Mouse (Mus musculus) intestine, postnatal 0 days (tissue): Measurements from ENCODE around the gene Ptcd2. TPM values are rescaled to one million over a fixed set of nuclear protein-coding genes. Genes with fewer than 3 reads are reported as not detected.

ENCODE experiments used
- ATAC-seq: fragments of 200-750 bp; cut with Nextera tagmentation; 2 replicates; pipeline ENCODE4 v1.8.0; 2017; ENCODE audit warnings: mild to moderate bottlenecking, moderate TSS enrichment, moderate library complexity
- H3K27ac ChIP-seq: fragments of 300-500 bp; sonication (generic); 2 replicates; pipeline ENCODE4 v1.5.1; 2014; ENCODE audit warnings: mild to moderate bottlenecking, low read depth, low read length, moderate library complexity
- H3K27me3 ChIP-seq: fragments of 300-500 bp; sonication (generic); replicated peaks from 2 replicates; pipeline ENCODE4 v1.6.1; 2014; ENCODE audit warnings: low read length, mixed read lengths; ENCODE audit not compliant: control insufficient read depth, insufficient read depth
- H3K36me3 ChIP-seq: fragments of 300-500 bp; sonication (generic); 2 replicates; pipeline ENCODE4 v1.6.1; 2014; ENCODE audit warnings: mild to moderate bottlenecking, moderate library complexity; ENCODE audit not compliant: control insufficient read depth, insufficient read depth
- H3K4me1 ChIP-seq: fragments of 300-500 bp; sonication (generic); replicated peaks from 2 replicates; pipeline ENCODE4 v1.6.1; 2014; ENCODE audit warnings: antibody characterized with exemption, low read length, mixed read lengths; ENCODE audit not compliant: control insufficient read depth, insufficient read depth
- H3K4me2 ChIP-seq: fragments of 300-500 bp; sonication (generic); replicated peaks from 2 replicates; pipeline ENCODE4 v1.6.1; 2014; ENCODE audit warnings: low read depth, mild to moderate bottlenecking, moderate library complexity
- H3K4me3 ChIP-seq: fragments of 300-500 bp; sonication (generic); 2 replicates; pipeline ENCODE4 v1.5.1; 2014; ENCODE audit warnings: low read depth, low read length
- H3K9ac ChIP-seq: fragments of 300-500 bp; sonication (generic); 2 replicates; pipeline ENCODE4 v1.6.1; 2014; ENCODE audit warnings: mild to moderate bottlenecking, low read depth, low read length
- H3K9me3 ChIP-seq: fragments of 300-500 bp; sonication (generic); 2 replicates; pipeline ENCODE4 v1.6.1; 2016; ENCODE audit warnings: mixed run types; ENCODE audit not compliant: control insufficient read depth
- CTCF ChIP-seq: sonication (generic); IDR thresholded peaks from 2 replicates; pipeline ENCODE4 v1.5.1; 2016; ENCODE audit warnings: low read depth, mild to moderate bottlenecking, control low read depth, antibody characterized with exemption, moderate library complexity
- WGBS: fragments of 180-500 bp; shearing (Covaris S2); extraction: QIAGEN DNeasy Blood & Tissue Kit; methylation state at CpG from one replicate; pipeline ENCODE4 v1.1.7; 2014; 5-methylcytosine and 5-hydroxymethylcytosine counted together
- polyA plus RNA-seq: library from polyadenylated mRNA; unstranded; fragments of >200 nt; fragmentation: Nextera tagmentation; extraction: Ambion mirVana; gene quantifications from 2 replicates; pipeline ENCODE4 v1.2.1, GENCODE M21; 2015

Gene Ptcd2
- polyA plus RNA-seq, 1 experiment from 2014 or later: 28.5 TPM

DNA sequence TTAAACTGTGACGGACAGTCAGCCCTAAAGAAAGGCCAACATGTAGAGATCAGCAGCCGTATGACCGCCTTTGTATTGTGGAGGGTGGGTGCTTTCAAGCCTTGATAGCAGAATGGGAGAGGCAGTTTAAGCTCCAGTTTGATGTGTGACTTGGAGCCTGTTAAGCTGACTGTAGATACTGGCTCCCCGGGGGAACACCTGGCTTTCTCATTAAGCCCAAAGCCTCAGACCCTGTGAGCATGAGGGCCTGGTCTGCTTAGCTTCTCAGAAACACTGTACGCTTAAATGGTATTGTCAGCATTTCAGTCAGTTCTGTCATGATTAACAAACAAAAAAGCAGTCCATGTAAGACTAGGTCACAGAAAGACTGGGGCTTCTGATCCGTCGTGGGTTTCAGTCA is 29.2 kb upstream of the Ptcd2 start:
- no peaks in the 10 kb centered on the region for H3K4me1 ChIP-seq
- no peak overlapping the region for H3K4me3 ChIP-seq
- no peak overlapping the region for H3K9ac ChIP-seq
- H3K36me3 ChIP-seq: peaks cover 2% of the 10 kb centered on the region; the same call in 1 of the 2 replicates
- no peak overlapping the region for H3K4me2 ChIP-seq
- TF ChIP-seq CTCF: no peak
- WGBS: 70% methylated on average over 7 of the region's 7 CpGs
- H3K27me3 ChIP-seq: no peaks in the 10 kb centered on the region
- no peak overlapping the region; the same call in 1 of the 2 replicates for H3K27ac ChIP-seq
- no peaks in the 10 kb centered on the region for H3K9me3 ChIP-seq
- no peak for ATAC-seq

DNA sequence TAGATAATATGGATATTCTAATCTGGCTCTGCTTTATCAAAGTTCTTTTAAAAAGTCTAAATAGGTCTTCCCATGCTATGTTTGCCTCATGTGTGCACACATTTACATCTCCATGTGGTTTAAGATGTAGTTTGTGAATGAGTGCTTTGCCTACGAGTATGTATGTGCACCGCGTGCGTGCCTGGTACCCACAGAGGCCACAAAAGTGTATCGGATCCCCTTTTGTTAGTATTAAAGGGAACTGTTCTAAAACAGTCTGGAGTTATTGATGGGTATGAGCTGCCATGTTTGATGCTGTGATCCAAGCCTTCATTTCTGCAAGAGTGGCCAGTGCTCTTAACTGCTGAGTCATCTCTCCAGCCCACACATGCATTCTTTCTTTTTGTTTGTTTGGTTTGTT is 26.8 kb upstream of the Ptcd2 start:
- no peak for ATAC-seq
- no peak for TF ChIP-seq CTCF

DNA sequence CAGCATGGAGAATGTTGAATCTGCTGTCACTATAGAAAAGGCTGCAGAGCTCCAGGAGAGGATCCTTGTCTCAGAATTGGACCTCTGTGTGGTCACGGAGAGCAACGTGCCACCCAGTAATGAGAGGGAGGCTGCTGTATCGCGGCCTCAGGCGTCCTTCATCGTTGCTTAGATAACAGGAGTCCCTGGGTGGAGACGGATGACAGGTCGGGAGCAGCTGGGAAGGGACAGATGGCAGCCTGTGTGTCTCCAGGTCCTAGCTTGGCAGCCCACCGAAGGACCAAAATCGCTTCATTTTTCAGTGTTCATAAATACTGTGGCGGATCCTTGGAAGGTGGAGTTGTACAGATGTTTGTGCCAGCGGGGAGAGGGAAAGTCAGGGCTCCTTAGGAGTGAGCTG is 24.6 kb upstream of the Ptcd2 start:
- peaks cover 10% of the 10 kb centered on the region for H3K36me3 ChIP-seq
- H3K27me3 ChIP-seq: no peaks in the 10 kb centered on the region
- no peak for ATAC-seq

More for the DNA sequence above, 26.8 kb upstream of the Ptcd2 start:
- Histone ChIP-seq H3K36me3 (peaks cover 8% of the 10 kb centered on the region), H3K4me2 (no peak overlapping the region), H3K27ac (no peak overlapping the region), H3K27me3 (no peaks in the 10 kb centered on the region), H3K4me1 (no peaks in the 10 kb centered on the region), H3K9ac (no peak overlapping the region), H3K9me3 (no peaks in the 10 kb centered on the region), H3K4me3 (no peak overlapping the region)
- WGBS: 88% methylated on average over 5 of the region's 5 CpGs

DNA sequence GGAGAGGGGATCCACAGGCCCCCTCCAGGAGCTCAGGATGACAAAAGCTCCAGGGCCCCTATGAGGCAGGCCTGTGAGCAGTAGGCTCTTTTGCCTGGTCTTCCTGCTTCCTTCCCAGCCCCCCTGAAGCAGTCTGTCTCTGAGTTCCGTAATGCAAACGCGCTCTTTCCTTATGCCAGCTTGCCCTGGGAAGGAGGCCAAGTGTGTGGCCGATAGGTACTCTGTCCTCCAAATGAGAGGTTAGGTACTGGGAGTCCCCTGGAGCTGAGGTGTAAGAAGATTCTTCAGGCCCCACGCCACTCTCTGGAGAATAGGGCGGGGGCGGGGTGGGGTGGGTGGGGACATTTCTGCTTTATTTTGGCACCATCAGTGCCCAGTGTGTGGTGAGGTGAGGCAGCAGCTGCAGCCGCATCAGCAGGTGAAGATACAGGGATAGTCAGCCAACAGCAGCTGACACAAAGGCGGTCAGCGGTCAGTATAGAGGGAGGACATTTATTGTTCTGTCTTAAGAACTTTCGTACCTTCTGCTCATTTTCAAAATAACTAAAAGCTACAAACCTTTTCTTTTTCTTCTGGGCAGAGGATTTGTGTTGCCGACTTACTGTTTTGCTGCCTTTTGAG is 23.2 kb upstream of the Ptcd2 start:
- no peak for ATAC-seq
- no peak for TF ChIP-seq CTCF
- H3K27ac ChIP-seq: no peak overlapping the region
- no peaks in the 10 kb centered on the region for H3K4me1 ChIP-seq
- no peak overlapping the region for H3K4me2 ChIP-seq
- H3K9ac ChIP-seq: no peak overlapping the region
- H3K27me3 ChIP-seq: no peaks in the 10 kb centered on the region
- H3K36me3 ChIP-seq: peaks cover 16% of the 10 kb centered on the region
- H3K9me3 ChIP-seq: no peaks in the 10 kb centered on the region
- 88% methylated on average over 12 of the region's 12 CpGs for WGBS
- no peak overlapping the region for H3K4me3 ChIP-seq

More for the DNA sequence above, 24.6 kb upstream of the Ptcd2 start:
- no peak overlapping the region for H3K27ac ChIP-seq
- H3K9me3 ChIP-seq: no peaks in the 10 kb centered on the region
- no peak overlapping the region for H3K9ac ChIP-seq
- H3K4me1 ChIP-seq: no peaks in the 10 kb centered on the region
- 79% methylated on average over 12 of the region's 12 CpGs for WGBS
- no peak overlapping the region for H3K4me3 ChIP-seq
- TF ChIP-seq CTCF: no peak
- no peak overlapping the region for H3K4me2 ChIP-seq

DNA sequence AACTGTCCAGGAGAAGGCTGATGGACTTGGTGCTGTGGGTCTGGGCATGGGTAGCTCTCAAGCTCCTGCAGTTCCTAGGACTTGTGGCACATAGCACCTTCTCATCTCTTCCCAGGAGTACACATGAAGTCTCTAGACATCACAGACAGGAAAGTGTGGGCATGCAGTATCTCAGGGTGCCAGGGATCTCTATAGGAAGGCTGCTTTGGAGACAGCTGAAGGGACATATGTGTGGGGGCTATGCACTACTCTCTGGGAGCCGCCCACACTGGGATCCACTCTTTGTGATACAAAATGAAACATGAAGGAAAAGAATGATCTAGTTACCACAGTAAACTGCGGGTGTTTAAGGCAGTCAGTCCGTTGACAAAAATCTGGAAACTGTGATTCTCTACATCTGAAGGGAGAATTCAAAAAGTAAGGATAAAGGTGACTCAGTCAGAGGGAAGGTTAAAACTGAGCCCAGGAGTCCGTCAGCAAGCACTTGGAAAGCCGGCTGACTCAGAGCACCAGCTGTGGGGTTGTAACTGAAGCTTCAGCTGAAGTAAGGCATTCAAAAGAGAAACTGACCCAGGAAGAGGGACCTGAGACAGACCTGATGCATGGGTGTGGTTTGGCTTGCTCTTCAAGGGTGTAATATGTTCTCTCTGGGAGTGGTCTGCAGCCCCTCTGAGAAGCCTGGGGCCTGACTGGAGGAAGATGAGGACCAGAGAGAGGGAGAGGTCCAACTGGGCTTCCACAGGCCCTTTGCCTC is 22.1 kb upstream of the Ptcd2 start:
- H3K27me3 ChIP-seq: no peaks in the 10 kb centered on the region
- no peaks in the 10 kb centered on the region for H3K9me3 ChIP-seq
- H3K36me3 ChIP-seq: peaks cover 20% of the 10 kb centered on the region
- ATAC-seq: no peak
- H3K4me1 ChIP-seq: no peaks in the 10 kb centered on the region
- H3K4me3 ChIP-seq: no peak overlapping the region
- H3K27ac ChIP-seq: no peak overlapping the region
- TF ChIP-seq CTCF: no peak
- no peak overlapping the region for H3K9ac ChIP-seq
- H3K4me2 ChIP-seq: no peak overlapping the region
- 83% methylated on average over 5 of the region's 5 CpGs for WGBS

DNA sequence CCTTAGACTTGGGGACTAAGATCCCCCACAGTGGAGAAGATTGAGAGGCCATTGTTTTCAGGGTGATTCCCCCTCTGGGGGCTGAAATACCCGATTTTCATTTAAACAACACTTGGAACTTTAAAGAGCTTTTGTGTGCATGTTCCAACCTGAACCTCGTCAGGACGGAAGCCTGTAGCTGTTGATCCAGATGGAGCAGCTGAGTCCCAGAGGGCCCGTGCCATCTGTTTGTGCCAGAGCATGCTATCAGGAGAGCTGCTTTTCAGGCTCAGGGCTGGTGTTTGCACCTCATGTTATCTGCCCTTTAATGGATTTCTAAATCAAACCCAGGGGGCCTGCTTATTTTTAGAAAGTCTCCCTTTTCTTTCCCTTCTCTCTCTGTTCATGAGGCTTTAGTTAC is 19.4 kb upstream of the Ptcd2 start:
- Histone ChIP-seq H3K27ac (no peak overlapping the region), H3K4me1 (no peaks in the 10 kb centered on the region), H3K9me3 (no peaks in the 10 kb centered on the region), H3K4me2 (no peak overlapping the region), H3K9ac (no peak overlapping the region), H3K27me3 (no peaks in the 10 kb centered on the region), H3K4me3 (no peak overlapping the region), H3K36me3 (peaks cover 20% of the 10 kb centered on the region)
- TF ChIP-seq CTCF: no peak
- 77% methylated on average over 4 of the region's 4 CpGs for WGBS
- no peak for ATAC-seq
